Mouse (Mus musculus) 3T3-L1 (cell line): ENCODE data around the gene Trim28.

ENCODE experiments used
- DNase-seq: peaks from one replicate; pipeline ENCODE4 v3.0.0-alpha.2; 2015; ENCODE audit warnings: low read depth, low spot score

Gene Trim28

DNA sequence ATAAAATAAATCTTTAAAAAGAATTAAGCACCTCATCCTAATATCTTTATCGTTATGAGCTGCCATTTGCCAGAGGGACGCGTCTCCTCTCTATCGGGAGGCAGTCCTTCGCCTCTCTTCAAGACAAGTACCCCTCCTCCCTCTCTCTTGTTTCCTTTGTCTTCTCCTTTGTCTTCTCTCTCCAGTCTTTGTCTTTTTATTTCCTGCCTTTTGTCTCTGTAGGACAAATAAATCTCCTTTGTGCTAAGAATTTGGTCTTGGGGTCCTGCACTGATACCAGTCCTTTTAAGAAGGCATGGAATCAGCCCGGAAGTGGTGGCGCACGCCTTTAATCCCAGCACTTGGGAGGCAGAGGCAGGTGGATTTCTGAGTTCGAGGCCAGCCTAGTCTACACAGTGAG is 60.6 kb downstream of the Trim28 start:
- no peak for DNase-seq

DNA sequence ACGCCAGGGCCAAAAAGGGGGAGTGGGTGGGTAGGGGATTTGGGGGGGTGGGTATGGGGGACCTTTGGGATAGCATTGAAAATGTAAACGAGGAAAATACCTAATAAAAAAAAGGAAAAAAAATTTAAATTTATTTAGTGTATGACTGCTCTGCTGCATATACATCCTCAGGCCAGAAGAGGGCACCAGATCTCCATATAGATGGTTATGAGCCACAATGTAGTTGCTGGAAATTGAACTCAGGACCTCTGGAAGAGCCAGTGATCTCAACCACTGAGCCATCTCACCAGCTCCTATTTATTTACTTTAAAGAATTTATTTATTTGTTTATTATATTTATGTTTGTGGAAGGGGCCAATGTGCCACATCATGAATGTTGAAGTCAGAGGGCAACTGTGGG is 64.5 kb downstream of the Trim28 start:
- peak; percentile 55 for DNase-seq

- DNase-seq = peak; percentile 47
Observed at GRCm38 (mm10) chr7:13072293-13072692, 73.4 kb downstream of the Trim28 start.
